Mouse (Mus musculus) cerebral cortex, adult 2 months (tissue): ENCODE data around the gene Dnajc7.

ENCODE experiments used
- WGBS: fragments of 180-500 bp; shearing (Covaris S2); methylation state at CpG from one replicate; pipeline ENCODE4 v1.1.7; 2018; 5-methylcytosine and 5-hydroxymethylcytosine counted together

Dnajc7 gene

DNA sequence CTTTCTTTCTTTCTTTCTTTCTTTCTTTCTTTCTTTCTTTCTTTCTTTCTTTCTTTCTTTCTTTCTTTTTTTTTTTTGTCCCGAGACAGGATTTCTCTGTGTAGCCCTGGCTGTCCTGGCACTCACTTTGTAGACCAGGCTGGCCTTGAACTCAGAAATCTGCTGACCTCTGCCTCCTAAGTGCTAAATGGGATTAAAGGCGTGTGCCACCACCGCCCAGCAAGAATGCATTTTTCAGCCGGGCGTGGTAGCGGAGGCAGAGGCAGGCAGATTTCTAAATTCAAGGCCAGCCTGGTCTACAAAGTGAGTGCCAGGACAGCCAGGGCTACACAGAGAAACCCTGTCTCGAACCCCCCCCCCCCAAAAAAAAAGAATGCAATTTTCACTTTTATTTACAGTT, 3.1 kb downstream of the Dnajc7 start:
- 87% methylated on average over 7 of the region's 7 CpGs for WGBS

DNA sequence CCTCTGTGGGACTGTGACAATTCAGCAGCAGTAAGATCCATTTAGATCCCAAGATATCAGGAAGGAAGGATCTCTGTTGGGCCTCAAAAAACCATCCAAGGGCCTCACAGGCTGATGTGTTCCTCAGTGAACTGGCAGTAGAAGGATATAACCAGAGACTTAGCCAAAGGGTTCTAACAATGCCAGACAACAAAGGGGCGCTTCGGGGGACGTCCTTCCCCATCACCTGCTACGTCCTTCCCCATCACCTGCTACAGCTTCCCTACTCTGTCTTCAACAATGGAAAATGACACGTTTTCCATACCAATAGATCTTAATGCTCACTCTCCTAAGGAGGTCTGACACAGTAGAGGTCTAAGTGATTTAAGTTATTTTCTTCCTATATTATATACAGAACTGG, 3.6 kb downstream of the Dnajc7 start:
- 88% methylated on average over 5 of the region's 5 CpGs for WGBS

DNA sequence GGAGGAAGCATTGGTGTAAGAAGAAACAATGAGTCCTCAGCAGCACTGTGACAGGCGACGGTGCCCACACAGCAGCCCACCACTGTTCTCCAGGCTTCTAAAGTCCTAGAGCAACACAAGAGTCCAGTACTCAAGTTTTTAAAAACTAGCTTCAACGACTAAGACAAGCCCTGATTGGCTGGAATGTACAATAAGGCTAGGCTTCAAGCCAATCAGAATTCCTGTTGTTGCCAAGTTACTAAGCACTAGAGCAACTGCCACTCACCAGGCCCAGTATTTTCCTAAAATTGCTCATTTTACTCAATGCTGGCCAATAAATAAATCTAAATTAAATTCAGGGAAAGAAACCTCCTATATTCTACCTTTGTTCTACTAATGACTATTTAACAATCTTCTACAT, 6.7 kb downstream of the Dnajc7 start:
- 41% methylated on average over 3 of the region's 3 CpGs for WGBS

DNA sequence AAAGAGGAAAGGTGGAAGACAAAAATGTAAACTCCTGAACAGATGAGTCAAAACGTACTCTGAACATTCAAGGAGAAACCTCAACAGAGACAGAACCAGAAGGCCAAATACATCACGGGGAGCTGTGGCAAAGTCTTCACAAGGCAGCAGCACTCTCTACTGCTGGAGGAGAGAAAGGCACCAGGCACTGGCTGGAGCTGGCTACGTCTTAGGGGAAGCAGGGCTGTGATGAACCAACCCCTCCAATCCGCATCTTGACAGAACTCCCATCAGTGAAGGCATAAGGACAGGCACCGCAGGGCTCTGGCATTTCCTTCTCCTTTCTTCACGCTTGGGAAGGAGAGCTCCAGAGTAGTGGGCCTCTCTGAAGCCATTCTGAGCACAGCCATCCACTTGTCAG, 8.3 kb downstream of the Dnajc7 start:
- WGBS = 40% methylated on average over 6 of the region's 6 CpGs

DNA sequence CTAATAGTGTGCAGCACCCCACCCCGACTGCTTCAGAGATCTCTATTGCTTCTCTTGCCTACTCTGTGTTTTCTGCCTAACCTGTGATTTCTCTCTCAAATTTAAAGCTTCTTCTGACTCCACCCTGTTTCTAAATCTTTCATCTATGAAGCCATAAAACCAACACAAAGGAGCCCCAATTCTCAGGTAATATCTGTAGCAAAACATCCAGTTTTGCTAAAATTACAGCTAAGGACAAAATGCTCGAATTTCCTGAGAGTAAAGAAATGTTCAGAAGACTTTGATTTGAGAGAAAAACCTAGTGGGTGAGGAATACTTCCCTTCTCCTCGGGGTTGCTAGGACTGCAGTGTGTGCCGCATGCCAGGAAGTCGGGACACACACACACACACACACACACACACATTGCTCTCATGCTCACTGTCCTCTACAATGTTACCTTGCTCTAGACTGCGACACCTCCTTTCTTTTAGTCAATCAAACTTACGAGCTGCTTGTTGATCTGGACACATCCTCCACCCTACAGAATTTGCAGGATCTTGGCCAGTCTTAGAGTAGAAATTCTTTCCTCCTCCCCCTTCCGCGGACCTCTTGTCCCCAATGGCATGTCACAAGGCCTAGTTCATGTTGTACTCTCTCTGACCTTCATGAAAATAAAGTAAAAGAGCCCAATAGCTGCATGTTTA, 9.8 kb downstream of the Dnajc7 start:
- 50% methylated on average over 9 of the region's 9 CpGs for WGBS

DNA sequence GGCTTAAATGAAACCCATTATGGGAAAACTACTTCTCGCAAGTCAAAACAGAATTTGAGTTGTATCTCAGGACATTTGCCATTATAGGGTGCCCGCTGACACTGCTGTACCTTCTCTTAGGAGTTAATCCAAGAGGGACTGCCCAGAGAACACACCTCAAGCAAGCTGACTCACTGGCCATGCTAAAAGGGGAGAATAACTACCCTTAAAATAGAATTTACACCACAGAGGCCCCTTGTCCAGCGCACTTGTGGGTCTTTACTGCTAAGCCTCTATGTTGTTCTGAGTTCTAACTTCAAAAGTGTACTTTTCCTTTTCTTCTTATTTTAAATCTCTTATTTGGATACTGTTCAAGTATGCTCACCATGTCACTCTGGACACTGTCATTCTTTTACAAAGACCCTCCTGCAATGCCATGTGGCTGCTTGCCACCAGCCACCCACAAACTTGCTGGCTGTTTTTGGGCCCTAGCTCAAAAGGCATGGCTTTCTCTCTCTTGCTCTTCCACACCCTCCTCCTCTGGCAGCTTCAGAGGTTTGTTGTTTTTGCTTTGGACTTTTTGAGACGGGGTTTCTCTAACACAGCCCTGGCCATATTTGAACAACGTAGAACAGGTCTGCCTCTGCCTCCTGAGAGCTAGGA, 10.5 kb downstream of the Dnajc7 start:
- 57% methylated on average over 5 of the region's 5 CpGs for WGBS

DNA sequence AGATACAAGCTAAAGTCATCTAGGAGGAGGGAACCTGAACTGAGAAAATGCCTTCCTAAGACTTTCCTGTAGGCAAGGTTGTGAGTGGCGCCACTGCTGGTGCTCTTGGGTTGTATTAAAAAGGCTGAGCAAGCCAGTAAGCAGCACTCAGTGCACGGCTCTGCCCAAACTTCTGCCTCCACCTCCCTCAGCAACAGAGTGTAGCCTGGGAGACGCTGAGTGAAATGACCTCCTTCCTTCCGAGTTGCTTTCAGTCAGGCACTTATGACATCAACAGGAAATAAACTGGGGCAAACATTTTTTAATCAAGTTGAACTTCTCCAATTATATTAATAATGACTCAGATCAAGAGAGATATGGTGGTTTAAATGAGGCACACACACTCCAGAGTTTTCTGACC, 11.2 kb downstream of the Dnajc7 start:
- WGBS = 46% methylated on average over 4 of the region's 4 CpGs

DNA sequence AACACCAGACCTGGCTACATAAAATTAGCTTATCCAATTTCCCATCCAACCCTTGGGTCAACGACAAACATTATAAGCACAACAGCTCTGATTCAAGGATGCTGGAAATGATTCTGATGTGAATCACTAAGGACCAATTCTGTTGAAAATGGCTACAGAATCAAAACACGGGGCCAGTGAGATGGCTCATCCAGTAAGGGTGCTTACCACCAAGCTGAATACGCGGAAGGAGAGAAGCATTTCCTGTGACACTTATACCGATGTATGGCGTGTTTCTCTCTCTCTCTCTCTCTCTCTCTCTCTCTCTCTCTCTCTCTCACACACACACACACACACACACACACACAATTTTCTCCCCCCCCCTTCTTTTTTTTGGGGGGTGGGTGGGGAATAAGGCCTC, 12.8 kb downstream of the Dnajc7 start:
- WGBS = 80% methylated on average over 6 of the region's 6 CpGs

DNA sequence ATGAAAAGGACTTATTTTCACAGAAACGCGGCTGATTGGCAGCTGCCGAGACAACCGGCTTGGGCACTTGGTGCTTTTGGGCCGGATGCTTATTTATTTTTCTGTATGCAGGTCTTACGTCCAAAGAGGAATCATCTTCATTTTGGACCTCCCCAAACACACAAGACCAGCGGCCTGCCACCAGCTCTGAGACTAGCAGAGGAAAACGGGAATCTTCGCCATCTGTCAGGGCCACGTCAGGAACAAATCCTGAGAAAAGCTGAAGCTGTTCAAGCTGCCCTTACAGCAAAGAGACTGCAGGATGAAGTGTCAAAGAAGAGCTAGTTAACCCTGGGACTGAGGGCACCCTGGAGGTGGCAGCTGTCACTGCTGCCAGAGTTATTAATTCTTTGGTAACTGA, 14.5 kb downstream of the Dnajc7 start:
- WGBS = 55% methylated on average over 10 of the region's 10 CpGs

DNA sequence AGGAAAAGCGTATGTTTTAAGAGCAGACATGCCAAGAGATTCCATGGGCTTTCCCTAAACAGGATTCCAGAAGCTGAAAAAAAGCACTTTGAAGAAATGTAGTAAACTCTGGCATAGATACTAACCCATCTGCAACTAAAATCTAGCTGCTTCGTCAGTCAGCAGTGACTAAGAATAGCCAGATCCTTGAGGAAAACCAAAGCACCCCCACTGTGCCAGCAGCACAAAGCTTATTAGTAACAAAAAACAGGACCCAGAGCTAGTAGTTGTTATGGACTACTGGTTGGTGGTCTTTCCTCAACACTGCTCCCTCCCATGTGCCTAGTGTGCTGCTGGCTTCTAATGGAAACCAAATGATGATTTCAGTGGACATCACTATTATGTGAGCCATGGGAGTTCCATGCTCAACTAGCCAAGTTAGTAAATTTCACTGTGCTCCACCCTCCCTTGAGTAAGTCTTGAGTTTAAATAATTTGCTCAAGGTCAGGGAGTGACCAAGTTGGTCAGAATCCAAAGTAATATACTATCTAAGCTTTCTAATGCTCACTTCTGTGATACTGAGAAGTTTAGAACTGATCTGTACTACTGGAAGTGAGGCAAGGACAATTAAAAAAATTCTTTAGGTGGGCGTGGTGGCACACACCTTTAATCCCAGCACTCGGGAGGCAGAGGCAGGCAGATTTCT, 15.5 kb downstream of the Dnajc7 start:
- WGBS = 47% methylated on average over 4 of the region's 4 CpGs

DNA sequence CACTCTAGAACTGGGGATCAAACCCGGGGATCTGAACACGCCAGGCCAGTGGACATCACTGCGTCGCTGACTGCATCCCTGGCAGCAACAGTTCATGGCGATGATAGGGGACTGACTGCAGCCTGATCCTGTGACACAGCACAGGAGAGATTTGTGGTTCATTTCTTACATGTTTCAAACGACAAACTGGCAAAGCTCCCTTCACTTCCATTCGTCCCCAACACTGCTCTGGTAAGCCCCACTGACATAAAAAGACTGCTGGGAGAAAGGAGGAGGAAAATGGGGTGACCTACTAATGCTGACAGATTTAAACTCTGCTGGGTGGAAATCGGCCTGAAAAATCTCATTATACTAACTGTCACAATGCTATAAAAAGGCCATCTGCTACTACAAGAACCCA, 16.2 kb downstream of the Dnajc7 start:
- WGBS = 47% methylated on average over 8 of the region's 8 CpGs

DNA sequence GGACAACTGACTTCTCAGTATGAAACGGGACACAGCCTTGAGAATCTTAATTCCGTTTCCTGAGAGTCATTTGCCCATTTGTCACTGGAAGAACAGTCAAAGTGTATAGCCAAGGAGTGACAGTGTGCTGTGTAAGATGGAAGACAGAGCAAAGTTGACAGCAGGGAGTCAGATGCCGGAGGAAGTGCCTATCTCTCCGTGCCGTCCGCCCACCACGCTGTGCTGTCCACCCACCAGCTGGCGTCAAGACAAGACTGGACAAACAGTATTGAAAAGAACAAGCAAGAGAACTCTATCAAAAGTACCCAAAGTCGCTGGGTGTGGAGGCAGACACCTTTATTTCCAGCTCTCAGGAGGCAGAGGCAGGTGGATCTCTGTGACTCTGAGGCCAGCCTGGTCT, 16.8 kb downstream of the Dnajc7 start:
- 68% methylated on average over 9 of the region's 9 CpGs for WGBS

DNA sequence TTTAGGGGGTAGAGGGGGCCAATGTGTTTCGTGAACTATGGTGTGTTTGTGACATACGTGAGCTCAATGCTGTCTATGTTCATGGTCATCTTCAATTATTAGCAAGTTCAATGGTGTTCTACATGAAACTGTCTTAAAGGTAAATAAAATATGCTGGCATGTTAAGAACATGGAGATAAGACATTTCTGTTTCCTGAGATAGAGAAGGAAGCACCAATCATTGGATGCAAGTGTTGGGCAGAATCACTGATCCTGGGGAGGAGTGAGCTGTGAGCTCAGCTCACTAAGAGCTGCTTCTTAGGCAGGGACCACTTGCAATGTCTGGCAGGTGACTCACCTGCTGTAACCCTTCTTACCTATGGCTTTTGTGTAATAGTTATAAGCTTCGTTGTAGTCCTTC, 18.6 kb downstream of the Dnajc7 start:
- WGBS = 91% methylated on average over 3 of the region's 3 CpGs

DNA sequence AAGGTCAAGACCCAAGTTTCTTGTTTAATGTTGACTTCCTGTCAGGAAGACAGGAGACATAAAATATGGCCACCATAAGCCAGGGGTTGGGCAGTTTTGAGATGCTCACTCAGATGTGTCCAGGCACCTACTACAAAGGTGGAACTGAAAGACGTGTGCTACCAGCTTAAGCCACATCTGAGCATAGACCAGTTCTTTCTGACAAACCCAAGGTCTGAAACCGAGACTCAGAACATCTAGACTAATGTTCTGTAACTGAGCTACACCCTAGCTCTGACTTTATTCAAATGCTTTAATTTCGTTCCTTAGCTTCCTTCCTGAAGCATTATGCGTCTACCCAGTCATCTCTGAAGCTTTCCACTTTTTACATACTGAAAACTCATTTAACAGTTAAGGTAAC, 21.9 kb downstream of the Dnajc7 start:
- 81% methylated on average over 4 of the region's 4 CpGs for WGBS

DNA sequence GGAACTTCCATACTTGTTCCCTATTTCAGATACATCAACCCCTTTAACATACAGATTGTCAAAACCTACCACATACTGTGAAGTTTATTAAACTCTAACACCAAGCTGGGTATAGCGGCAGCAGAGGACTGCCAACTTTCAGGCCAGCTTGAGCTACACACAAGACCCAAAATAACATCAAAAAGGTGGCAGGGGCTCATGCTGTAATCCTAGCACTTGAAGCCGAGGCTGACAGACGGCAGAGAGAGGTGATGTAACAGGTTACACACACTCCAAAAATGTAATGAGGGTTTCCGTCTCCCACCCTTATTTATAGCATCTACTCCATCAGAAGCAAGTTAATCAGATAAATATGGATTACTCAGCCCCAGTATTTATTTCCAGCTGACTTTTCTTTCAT, 24.4 kb downstream of the Dnajc7 start:
- 49% methylated on average over 4 of the region's 4 CpGs for WGBS

DNA sequence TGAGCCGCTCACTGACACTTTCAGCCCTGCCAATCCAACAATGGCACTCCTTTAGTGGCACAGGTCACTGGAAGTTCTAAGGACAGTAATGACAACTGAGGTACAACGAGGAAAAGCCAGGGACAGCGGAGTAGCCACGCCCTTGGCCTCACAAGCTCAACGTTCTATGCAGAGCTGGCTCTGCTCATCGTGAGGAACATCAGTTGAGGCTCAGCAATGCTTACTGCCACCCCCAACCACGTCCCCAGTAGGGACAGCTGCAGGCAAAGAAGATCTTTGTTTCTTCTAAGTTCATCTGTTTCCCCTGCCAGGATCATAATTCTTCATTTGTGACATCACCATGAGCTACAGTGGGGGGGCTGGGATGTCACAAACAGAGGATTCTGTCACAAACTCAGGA, 25.4 kb downstream of the Dnajc7 start:
- 64% methylated on average over 7 of the region's 7 CpGs for WGBS

DNA sequence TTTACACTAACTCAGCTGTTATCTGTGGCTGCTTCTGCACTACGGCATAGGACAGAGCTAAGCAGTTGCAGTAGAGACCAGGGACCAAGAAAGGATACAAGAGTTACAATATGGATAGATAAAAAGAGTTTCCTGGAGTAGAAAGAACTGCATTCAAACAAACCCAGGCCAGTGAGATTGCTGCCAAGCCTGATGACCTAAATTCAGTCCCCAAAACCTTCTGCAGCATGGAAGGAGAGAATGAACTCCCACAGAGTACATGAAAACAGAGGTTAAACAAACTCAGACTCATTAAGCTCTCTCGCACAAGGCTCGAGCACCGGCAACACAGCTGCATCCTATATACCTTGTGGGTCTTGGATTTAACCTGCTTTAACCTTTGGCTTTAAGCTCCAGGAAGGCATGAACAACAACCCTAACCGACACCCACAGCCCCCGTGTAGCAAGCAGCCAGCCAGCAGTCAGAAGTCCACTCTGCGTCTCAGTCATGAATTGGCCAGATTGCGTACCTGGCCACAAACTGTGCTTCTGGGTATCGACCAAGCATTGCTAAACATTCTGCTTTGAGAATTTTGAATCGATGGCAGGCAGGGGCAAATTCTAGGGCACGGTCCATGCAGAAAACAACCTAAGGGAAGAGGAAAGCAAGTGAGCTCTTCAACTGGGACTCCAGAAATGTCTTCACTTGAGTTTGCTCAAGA, 27.5 kb downstream of the Dnajc7 start:
- WGBS = 56% methylated on average over 11 of the region's 11 CpGs

DNA sequence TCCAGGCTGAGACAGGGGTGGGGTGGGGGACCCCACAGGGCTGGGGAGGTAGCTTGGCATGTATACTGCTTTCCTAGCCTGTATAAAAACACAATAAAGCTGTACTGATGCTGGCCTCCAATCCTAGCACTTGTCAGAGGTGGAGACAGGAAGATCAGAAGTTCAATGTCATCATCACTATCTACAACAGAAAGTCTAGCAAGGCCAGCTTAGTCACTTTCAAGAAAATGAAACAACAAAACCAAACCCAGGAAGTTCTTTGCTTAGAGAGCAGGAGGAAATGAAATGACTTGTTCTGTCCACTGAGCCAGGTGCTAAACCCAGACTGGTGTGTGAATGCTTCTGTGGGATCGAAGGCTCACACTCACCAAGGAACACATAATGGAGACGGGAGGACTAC, 31.5 kb downstream of the Dnajc7 start:
- 77% methylated on average over 2 of the region's 2 CpGs for WGBS

DNA sequence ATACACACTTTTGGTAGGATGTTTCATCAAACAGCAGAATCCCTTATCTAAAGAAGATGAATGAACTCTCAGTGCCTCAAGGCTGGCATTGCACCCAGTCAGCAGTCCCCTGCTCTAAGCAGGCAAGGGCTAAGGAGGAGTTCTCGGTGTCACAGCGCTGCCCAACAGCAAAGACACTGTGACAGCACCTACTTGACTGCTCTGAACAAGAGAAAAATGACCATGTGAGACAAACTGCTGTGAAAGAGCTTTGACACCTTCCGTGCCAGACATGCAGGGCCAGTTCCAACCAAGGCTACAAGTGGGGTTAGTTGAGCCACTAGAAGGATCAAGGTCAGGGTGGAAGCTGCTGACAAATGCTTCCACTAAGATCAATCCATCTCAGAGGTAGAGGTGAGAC, 34.8 kb downstream of the Dnajc7 start:
- 89% methylated on average over 3 of the region's 3 CpGs for WGBS

DNA sequence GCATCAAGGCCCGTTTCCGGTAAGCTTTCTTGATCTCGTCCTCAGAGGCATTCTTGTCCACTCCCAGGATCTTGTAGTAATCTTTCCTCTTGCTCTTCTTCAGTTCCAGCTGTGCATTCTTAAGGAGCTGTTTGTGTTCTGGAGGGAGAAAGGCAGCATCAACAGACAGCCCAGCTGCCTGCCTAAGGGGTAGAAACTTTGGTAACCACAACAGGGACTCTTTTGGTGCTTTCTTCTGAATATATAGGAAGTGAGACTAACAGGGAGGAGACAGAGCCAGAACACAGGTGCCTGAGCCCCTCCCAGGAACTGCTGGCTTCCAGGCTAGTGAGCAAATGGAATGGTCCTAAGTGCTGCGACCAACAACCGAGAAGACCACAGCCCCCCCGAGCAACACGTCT, 35.4 kb downstream of the Dnajc7 start:
- WGBS = 69% methylated on average over 7 of the region's 7 CpGs

DNA sequence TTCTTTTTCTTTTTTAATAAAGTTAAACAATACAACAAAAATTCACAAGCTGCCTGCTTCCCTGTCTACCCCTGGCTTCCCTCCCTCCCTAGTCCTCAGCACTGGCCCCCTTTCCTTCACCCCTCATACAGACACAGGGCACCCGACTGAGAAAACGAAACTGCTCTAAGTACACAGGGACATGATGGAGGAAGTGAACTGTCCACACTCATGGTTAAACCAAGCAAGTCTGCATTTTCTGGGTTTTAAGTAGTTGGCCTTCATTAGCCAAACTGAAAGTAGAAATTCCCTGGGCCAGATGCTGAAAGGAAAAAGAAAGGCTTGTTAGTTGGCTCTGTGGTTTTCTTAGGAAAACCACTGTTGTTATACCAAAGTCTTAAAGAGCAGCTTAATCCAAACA, 37.1 kb downstream of the Dnajc7 start:
- 83% methylated on average over 2 of the region's 2 CpGs for WGBS

DNA sequence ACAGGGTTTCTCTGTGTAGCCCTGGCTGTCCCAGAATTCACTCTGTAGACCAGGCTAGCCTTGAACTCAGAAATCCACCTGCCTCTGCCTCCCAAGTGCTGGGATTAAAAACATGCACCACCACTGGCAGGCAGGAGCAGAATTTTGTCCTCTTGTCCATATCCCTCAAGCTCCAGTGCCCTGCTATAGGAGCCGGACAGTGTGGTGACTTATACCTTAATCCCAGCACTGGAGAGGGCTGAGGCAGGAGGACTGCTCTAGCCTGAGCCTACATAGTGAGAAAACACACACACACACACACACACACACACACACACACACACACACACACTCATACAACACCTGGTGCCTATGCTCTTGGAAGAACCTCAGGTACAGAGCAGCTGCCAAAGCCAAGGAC, 37.6 kb downstream of the Dnajc7 start:
- WGBS = 83% methylated on average over 1 of the region's 1 CpGs

DNA sequence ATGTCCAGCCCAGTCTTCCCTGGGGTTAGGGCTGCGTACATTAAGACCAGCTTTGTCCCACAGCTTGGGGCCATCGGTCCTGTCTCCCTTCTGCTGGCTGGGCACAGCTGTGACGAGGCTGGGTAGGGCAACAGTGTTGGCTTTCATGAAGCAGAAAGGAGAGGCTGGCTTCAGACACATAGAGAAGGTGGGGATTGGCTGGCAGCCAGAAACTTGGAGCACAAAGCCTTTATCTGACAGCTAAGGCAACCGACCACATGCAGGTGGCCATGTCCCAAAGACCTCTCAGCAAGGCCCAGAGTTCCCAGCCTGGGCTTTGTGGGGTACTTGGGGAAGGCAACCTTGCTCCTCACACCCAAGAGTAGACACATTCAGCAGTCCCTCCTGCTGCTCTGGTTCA, 38.2 kb downstream of the Dnajc7 start:
- WGBS = 37% methylated on average over 4 of the region's 4 CpGs
